Mouse (Mus musculus): Measurements from ENCODE around the gene P4hb.

DNA sequence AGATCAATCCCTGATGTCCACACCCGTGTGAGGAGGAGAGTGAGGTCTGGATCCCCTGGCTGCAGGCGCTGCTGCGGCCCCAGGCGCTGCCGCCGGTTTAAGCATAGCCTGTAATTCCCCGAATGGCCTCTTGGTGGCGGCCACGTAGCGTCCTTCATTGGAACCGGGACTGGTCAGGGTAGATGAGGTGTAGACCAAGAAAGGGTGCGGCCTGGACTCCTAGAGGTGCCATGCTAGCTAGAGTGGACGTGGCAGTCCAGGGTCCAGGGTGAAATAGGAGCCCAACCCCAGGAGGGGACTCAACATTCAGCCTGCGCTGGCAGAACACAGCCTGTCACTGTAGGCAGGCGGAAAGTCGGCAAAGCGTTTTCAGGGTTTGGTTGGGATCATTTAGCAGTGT is 57.4 kb downstream of the P4hb start:
- TF ChIP-seq CTCF (IDR thresholded peaks at IDR 0.05 in 2 of 3, conservative IDR thresholded peaks at IDR 0.05 in 1 of 3; ENCODE audit: control insufficient read depth in 1 of 3, insufficient read depth in 1 of 3, low read depth in 2 of 3, low read length in 3 of 3, poor library complexity in 1 of 3, severe bottlenecking in 1 of 3), result peak; percentile 95 to 99 (median 99)
- peak; percentile 78; the same call in 1 of the 2 replicates for TF ChIP-seq SIN3A (IDR thresholded peaks at IDR 0.05; ENCODE audit: low read length)
- no peak for TF ChIP-seq EP300 (IDR thresholded peaks at IDR 0.05; ENCODE audit: low read depth in 1 of 2, low read length in 2 of 2)
- no peak; a peak in 1 of 4 replicates for TF ChIP-seq POLR2A (IDR thresholded peaks at IDR 0.05; ENCODE audit: control insufficient read depth in 1 of 2, insufficient read depth in 1 of 2, low read depth in 1 of 2, low read length in 2 of 2, poor library complexity in 1 of 2)
- no peak for TF ChIP-seq GABPA (IDR thresholded peaks at IDR 0.05; ENCODE audit: low read depth, low read length)
